Mouse (Mus musculus) adrenal gland, postnatal 14 days (tissue): ENCODE data around the gene Pxylp1. TPM values are rescaled to one million over a fixed set of nuclear protein-coding genes. Genes with fewer than 3 reads are reported as not detected.

Experiments
- DNase-seq: peaks from one replicate; pipeline ENCODE4 v3.0.0; 2021; ENCODE audit warnings: mixed read lengths
- total RNA-seq: library from RNA; stranded (reverse); gene quantifications from 2 replicates; pipeline ENCODE4 v1.2.3, GENCODE M21; 2021

The Pxylp1 gene
- total RNA-seq, 1 experiment from 2014 or later: 8.4 TPM

DNA sequence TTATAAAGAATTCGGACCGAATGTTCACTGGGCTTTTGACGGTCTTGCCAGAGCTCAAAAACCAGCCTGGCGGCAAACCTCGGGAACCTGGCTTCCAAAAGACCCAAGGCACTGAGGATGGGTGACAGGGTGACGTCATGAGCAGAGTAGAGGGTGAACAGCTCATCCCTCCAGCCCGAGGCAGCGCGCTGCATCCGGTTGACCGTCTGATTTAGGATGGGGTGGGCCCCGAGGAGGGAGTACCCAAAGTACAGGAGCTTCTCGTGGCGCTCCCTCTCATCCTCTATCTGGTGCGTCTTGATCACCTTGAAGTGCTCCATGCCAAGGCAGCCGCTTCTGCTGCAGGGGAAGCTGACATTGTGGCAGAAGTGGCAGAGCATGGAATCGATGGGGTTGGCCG is 67.6 kb downstream of the Pxylp1 start:
- no peak for DNase-seq

DNA sequence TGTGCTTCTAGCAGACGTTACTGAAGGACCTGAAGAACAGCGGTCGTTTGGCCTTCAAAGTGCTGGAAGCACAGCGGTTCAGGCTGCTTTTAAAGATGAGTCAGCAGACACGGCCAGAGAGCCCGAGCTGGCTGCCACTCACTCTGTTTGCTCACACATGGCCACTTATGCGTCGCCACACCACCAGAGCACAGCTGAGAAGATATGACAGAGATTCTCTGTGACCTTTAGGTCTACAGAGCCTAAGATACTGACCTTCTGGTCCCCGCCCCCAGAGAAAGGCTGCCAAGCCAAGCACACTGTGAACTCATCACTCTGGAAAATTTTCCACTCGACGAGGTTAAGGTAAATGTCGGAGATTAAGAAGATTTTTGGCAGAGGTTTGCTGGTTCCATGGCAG is 68.4 kb downstream of the Pxylp1 start:
- peak; percentile 74 for DNase-seq

- no peak for DNase-seq
Measured at GRCm38 (mm10) chr9:96823541-96823940, 68.9 kb downstream of the Pxylp1 start.

- no peak for DNase-seq
Measured at GRCm38 (mm10) chr9:96823005-96823404, 69.5 kb downstream of the Pxylp1 start.

GRCm38 (mm10) chr9:96818822-96819481 is 73.5 kb downstream of the Pxylp1 start:
- DNase-seq: no peak

- DNase-seq: peak; percentile 54
Measured at GRCm38 (mm10) chr9:96818128-96818821, 74.2 kb downstream of the Pxylp1 start.

- DNase-seq: no peak
Measured at GRCm38 (mm10) chr9:96811996-96812395, 80.5 kb downstream of the Pxylp1 start.

DNA sequence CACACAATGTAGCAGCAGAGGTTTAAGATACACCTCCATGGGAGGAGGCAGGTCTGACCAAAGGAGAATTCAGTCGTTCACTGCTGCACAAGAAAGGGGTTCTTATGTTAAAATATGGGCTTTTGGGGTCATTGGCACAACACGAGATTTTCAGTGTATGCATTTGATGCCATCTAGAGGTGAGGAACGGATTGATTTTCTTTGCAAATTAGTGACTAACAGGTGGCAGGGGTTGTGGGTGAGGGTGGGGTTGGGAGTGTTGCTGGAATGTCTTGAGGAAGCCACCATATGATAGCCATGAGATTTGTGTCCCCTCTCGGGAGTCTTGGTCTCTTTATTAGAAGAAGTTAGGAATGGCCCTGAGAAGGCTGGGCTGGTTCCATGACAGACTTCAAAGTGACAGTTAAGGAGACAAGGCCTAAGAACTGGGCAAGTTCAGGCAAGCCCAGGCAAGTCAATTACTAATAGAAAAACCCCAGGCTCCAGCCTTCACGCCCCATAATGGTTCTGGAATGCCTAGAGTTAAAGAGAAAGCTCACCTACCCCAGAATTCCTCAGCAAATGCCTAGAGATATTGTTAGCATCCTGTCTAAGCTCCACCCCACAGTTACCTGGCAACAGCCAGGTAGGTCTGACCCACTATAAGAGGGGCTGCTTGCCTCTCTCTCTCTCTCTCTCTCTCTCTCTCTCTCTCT is 92.2 kb downstream of the Pxylp1 start:
- DNase-seq: no peak

GRCm38 (mm10) chr9:96797311-96797710 is 95.2 kb downstream of the Pxylp1 start:
- no peak for DNase-seq

DNA sequence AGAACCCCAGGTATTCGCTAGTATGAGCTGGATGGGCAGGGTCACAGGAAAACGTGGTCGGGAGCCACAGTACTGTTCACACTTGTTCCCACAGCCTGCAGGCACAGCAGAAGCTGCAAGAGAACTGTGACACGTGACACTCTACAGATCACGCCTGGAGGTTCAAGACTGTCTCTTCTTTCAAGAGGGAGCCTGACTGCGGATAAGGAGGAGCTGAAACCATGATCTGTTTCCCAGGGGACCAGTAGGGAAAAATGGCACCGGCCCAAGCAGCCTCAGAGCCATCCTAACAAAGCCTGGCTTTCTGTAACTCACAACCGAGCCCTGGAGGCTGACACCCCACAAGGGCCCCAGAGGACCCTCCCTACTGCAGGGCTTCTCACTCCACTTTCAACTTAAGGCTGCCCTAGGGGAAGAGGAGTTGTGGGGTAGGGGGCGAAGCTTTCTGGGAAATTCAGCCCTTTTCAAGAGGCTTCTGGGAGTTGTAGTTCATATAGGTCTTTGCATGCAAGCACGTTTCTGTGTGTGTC is 97.0 kb downstream of the Pxylp1 start:
- peak; percentile 45 for DNase-seq

- peak; percentile 41 for DNase-seq
Measured at GRCm38 (mm10) chr9:96794601-96795000, 97.9 kb downstream of the Pxylp1 start.

DNA sequence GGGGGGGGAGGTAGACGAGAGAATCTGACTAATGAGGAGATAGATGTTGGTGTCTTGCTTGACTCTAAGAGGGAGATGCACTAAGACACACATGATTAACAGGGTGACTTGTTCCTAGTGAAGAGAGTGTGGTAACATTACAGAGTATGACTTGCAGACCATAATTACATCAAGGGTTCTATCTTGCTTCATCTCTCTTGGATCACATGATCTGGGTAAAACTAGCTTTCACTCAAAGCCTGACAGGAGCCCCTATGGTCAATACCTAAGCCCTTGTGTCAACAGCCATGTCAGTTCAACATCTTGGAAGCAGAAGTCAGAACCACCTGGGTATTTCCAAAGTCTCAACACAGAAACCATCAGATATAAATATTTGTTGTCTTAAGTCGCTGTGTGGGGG is 99.9 kb downstream of the Pxylp1 start:
- DNase-seq: no peak

GRCm38 (mm10) chr9:96790389-96791007 is 102.0 kb downstream of the Pxylp1 start:
- peak; percentile 5 for DNase-seq

DNA sequence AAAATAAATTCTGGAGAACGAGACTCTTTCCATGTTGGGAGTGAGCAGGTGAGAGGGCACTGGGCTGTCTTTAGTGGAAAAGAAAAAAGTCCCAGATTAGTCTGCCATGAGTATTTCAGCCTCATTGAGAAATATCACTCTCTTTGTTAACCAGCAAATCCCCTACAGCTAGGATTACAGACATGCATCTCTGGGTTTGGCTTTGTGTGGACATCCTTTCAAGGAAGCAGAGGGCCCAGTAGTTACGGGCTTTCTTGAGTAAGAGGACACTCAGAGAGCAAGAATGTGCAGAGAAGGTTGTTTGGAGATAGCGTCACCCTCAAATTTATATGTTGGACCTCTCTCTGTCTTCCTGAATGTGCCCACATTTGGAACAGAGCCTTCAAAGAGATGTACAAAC is 102.6 kb downstream of the Pxylp1 start:
- DNase-seq: no peak

- no peak for DNase-seq
Measured at GRCm38 (mm10) chr9:96787797-96788196, 104.7 kb downstream of the Pxylp1 start.

DNA sequence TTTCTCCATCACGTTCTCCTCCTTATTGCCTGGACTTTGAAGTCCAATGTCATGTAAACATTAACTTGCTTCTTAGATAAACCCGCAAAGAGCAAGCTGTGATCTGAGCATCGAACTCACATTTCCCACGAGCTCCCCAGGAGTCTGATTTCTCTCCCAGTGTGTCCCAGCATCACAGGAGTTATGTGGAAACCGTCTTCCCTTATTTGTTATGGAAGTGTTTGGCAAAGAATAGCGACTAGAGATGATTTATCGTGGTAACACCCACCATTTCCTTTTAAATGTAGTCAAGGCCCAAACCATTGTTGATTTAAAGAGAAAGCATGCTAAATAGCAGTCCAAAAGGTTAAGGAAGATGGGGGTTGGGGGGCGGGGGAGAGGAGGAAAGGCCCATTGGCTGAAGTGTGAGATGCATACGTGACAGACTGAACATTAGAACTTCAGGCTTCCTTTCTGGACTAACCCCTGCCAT is 106.6 kb downstream of the Pxylp1 start:
- DNase-seq: no peak

DNA sequence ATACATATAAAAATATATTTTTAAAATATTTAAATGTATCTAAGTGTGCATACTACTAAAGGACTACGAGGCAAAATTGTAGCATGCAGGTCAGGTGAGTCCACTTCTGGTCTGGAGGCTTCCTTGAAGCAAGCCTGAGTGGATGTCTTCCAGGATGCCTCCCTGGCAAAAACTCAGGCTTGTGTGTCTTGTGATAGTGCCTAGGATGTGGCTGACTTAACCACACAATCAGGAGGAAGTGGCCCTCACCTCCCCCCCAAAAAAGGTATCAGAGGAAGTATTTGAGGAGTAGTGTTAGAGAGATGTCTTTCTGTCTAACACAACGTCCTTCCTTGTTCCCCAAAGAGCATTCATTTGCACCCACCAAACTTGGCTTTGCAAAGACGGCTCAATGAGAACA is 107.3 kb downstream of the Pxylp1 start:
- no peak for DNase-seq

GRCm38 (mm10) chr9:96783667-96784066 is 108.8 kb downstream of the Pxylp1 start:
- peak; percentile 20 for DNase-seq

DNA sequence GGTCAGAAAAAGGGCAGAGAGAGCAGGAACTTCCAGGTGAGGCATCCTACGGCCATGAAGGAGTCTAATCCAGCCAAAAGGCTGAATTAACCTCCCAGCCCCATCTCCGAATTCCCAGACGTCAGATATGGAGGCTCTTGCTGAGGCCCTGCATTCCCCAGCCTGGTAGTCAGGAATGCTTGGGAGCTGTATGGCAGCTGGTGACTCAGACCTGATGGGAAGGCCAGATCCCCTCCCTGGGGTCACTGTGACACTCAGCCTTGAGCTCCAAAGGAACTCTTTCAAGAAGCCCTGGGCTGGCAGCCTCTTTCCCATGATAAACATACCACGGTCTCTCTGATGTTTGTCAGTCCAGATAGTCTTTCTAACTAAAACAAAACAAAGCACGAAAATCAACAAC is 109.2 kb downstream of the Pxylp1 start:
- DNase-seq: peak; percentile 72

DNA sequence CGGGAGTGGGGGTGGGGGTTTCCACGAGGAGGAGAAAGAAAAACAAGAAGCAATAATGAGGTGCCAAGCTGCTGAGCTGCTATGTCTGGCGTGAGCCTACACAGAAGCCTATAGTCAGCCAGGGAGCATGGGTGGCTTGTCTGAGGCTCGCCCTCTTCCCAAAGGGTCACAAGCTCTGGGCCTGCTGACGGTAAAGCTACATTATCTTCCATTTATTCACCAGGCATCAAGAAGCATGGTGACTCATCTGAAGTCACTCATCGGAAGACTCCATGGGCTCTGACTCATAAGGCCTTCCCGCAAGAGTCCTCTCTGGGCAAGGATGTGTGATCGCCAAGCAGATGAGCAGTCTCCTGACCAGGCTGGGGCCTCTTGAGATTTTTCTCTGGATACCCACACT is 110.4 kb downstream of the Pxylp1 start:
- DNase-seq: peak; percentile 32
